Mouse (Mus musculus) bone marrow macrophage, adult 2 months (primary cell): ENCODE results near the gene Rasa2.

Experiments
- CTCF ChIP-seq: IDR thresholded peaks from 2 replicates; pipeline ENCODE4 v1.5.1; 2012; ENCODE audit warnings: low read depth, mild to moderate bottlenecking, low read length, moderate library complexity
- POLR2A ChIP-seq: IDR thresholded peaks from 2 replicates; pipeline ENCODE4 v1.6.1; 2012; ENCODE audit warnings: mild to moderate bottlenecking, low read depth, low read length, borderline replicate concordance

- TF ChIP-seq CTCF = no peak
- TF ChIP-seq POLR2A = no peak
These were observed 15.4 kb upstream of the Rasa2 start for GRCm38 (mm10) chr9:96646668-96647295.
